Mouse (Mus musculus): Measurements from ENCODE around the gene Slc16a12.
A peak's percentile ranks its signal among the peaks of the same experiment; 100 is the strongest.
"Not testable (repeated sequence)": the region's sequence is repeated elsewhere in the genome, so short reads cannot be mapped to it uniquely, and the experiment has no call there.

Gene Slc16a12

DNA sequence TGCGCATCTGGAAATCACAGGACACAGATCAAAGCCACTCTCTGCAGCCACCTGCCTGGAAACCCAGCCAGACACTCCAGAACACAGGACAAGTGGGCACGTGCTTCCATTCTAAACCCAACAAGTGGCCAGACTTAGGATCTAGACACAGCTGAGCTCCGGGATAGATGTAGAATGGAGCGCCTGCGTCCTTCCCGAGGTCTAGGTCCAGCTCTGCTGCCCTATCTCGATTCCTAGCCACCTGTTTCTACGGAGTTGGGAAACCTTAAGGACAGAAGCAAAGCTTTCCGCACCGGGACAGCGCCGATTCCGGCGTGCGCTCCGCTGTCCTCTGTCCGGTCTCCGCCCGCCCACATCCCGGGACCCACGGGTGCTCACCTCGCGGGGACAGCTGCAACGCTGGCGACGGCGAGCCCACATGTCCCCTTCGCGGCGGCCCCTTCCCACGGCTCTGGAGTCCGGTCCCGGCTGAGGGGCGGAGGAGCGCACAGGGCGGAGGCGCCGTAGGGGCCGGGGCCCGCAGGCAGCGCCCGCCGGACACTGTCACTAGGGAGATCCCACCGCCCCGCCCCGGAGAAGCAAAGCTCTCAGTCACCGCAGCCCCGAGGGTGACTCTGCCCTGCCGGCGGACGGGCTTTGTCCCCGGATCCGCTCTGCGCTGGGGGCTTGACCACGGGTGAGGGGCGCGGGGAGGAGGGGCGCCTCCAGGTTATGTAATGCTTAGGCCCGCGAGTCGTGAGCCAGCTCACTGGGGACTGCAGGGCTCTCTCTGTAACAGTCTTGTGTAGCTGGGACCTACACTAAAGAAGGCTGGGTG, at the start of gene Slc16a12:
Gene Slc16a12, minus strand, starts transcription at position 602 of the 817 bp plus-strand sequence.
- peak; percentile 66 for DNase-seq (ENCODE audit: extremely low spot score, low spot score)

- DNase-seq (ENCODE audit: extremely low spot score, low spot score), result no peak
Observed at GRCm38 (mm10) chr19:34796396-34796795, 49.3 kb upstream of the Slc16a12 start.

- no peak for DNase-seq (ENCODE audit: extremely low spot score, low spot score)
Observed at GRCm38 (mm10) chr19:34782491-34782890, 35.4 kb upstream of the Slc16a12 start.

- DNase-seq (ENCODE audit: extremely low spot score, low spot score), result no peak
Observed at GRCm38 (mm10) chr19:34778993-34779392, 31.9 kb upstream of the Slc16a12 start.

GRCm38 (mm10) chr19:34778098-34778497, 31.0 kb upstream of the Slc16a12 start:
- DNase-seq (ENCODE audit: extremely low spot score, low spot score), result no peak

DNA sequence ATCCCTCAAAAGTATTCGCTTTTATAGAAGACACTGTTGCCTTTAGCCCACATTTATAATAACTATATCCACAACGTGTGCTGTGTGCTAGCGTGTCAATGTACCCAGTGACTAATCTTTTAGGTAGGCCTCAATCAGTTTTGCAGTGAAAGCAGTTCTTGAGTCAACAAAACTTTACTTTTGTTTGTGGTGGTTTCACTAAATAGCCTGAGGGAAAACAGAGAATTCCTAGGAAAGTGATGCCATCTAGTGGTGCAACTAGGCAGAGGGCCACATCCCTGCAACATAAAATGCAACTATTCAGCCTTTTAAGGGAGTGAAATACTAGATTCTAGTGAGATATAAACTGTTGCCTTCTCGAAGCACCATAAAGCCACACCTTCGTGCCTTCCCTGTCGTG, 25.7 kb upstream of the Slc16a12 start:
- DNase-seq (ENCODE audit: extremely low spot score, low spot score), result peak; percentile 27

DNA sequence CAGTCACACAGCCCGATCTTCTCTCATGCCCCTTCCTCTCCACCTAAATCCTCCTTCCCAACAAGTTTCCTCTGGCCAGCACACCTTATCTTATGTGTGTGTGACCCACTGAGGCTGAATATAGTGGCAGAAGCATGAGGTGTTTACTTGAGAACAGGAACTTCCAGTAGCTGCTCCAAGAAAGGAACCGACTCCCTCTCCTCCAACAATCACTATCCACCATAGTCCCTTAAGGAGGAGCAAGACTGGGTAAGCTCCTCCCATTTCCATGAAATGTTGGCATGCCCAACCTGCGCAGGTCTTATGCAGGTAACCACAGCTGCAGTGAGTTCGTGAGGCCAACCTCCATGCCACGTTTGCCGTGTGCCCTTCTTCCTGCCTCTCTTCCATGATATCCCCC, 23.7 kb upstream of the Slc16a12 start:
- DNase-seq (ENCODE audit: extremely low spot score, low spot score), result no peak

- DNase-seq (ENCODE audit: extremely low spot score, low spot score), result no peak
Observed at GRCm38 (mm10) chr19:34758754-34759153, 11.7 kb upstream of the Slc16a12 start.

DNA sequence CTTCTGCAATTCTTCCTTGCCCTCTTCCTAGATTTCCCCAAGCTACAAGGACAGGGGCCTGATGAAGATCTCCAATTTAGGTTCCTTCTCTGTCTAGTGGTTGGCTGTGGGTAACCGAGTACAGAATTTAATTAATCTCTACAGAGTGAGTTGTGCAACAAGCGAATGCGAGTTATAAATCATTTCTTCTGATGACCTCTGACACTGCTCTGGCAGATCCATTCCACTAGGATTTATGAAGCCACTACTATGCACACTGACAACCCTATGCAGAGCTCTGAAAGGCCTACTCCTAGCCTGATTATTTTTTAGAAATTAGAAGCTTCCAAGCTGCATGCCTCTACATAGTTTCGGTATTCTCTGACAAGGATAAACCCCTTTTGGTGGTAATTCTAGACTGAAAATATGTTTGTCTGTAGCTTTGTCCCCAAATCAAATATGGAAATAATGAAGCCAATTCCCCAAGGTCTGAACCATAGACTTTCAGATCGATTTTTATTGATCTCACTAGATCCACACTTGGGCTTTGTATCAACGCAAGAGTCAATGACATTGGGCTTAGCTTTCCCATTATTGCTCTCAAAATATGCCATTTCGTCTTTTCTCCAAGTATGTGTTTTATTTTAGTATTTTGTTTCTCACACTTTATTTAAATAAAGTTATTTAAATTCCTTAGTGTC, 9.6 kb upstream of the Slc16a12 start:
- DNase-seq (ENCODE audit: extremely low spot score, low spot score), result no peak

DNA sequence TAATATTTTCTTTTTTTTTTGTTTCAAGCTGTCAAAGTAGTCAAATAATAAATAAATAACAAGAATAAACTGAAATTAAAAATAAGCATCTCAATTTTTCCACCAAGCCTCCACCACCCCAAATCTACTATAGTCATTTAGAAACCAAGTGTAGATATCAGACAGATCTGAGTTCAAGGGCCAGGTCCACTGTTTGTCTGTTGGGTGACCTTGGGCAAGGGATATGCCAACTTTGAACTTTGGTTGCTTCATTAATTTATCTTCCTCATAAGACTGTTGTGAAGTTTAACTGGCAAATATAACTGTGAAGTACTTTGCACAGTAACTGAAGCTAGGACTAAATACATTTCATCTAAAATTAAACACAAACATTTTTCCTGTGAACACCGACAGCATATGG, 8.6 kb upstream of the Slc16a12 start:
- DNase-seq (ENCODE audit: extremely low spot score, low spot score), result no peak

- DNase-seq (ENCODE audit: extremely low spot score, low spot score), result no peak
Observed at GRCm38 (mm10) chr19:34753243-34753642, 6.2 kb upstream of the Slc16a12 start.

- no peak for DNase-seq (ENCODE audit: extremely low spot score, low spot score)
Observed at GRCm38 (mm10) chr19:34752391-34753092, 5.5 kb upstream of the Slc16a12 start.

DNA sequence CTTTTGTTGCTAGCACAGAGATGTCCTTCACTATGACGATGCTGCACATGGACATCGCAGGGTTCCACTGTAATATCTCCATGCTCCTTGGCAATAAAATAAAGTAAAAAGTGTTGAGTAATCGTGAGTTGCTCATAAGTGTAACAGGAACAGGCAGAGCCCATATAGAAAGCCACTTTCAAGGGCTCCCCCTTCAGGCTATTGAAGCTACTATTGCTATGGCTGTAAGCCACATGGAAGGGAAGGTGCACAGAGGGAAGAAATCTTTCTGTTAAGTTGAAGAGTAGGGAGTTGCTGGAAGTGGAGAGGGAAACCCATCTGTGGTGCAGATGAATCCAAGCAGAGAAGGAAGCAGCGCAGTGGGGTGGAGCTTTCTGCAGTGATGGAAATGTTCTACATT, 4.1 kb upstream of the Slc16a12 start:
- no peak for DNase-seq (ENCODE audit: extremely low spot score, low spot score)

- DNase-seq (ENCODE audit: extremely low spot score, low spot score), result no peak
Observed at GRCm38 (mm10) chr19:34748992-34749391, 1.9 kb upstream of the Slc16a12 start.

- DNase-seq (ENCODE audit: extremely low spot score, low spot score), result not testable (repeated sequence)
Observed at GRCm38 (mm10) chr19:34747969-34748368, 880 bp upstream of the Slc16a12 start.

DNA sequence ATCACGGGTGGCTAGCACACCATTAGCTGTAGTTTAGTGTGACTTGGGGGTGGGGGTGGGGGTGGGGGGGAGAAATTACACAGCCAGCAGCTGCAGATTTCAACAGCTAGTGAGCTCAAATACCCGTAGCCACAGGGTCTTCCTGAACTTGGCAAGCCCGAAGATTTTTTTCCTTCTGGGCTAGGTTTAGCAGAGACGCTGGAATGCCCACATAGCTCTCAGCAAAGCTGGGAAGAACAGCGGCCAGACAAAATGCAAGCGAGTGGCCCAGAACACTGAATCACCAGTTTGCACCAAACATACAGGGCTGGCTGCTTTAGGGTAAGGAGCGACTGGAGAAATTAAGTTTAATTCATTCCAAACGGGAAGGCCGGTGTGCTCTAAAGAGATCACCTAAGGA, 888 bp downstream of the Slc16a12 start:
- no peak for DNase-seq (ENCODE audit: extremely low spot score, low spot score)

DNA sequence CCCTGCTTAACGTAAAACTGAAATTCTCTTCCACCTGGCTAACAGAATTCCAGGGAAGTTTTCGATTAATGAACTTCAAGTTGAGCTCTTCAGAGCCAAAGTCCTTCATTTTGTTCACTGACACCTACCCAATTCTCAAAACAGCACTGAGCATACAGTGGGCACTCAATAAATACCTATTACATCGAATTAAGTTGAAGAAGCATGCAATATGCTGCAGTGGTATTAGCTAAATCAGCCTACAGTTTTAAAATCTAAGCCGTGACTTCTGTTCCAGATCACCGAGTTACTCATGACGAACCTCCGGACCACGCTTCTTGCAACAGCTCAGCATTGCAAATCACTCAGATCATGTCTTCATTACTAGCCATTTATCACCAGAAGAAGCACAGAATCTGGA, 2.1 kb downstream of the Slc16a12 start:
- DNase-seq (ENCODE audit: extremely low spot score, low spot score), result no peak

- DNase-seq (ENCODE audit: extremely low spot score, low spot score), result no peak
Observed at GRCm38 (mm10) chr19:34737916-34738315, 9.2 kb downstream of the Slc16a12 start.

DNA sequence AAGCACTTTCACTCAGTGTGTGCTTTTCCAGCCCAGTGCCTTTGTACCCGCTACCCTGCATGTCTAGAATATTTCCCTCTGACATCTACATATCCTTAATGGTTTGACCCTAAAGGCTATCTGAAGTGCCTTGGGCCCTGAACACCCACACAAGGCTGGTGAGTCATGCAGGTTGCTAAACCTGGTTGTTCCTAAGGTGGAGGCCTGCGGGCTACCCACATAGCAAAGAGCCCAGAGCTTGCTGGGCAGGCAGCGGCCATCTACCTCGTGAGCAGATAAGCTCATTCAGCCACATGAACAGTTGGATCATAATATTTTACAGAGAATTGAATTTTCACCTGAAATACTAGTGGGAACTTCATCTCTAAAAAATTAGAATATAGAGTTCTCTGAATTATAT, 11.2 kb downstream of the Slc16a12 start:
- DNase-seq (ENCODE audit: extremely low spot score, low spot score), result no peak

DNA sequence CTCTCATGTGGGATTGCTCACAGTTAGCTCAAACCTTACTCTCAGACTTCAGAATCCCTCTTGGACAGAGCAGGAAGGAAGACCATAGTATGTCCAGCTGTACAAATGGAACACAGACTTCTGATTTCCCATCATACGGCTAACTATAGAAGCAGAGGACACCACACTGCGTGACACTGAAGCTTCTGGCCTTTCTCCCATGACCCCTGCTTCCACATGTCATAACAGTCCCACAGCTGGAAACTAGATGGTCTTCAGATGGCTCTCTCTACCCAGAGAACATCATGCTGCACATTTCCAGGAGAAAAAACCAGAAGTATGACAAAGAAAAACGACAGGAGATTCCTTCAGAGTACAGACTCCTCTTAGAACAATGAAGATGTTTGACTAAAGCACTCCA, 14.1 kb downstream of the Slc16a12 start:
- no peak for DNase-seq (ENCODE audit: extremely low spot score, low spot score)

GRCm38 (mm10) chr19:34731356-34731755, 15.7 kb downstream of the Slc16a12 start:
- no peak for DNase-seq (ENCODE audit: extremely low spot score, low spot score)

DNA sequence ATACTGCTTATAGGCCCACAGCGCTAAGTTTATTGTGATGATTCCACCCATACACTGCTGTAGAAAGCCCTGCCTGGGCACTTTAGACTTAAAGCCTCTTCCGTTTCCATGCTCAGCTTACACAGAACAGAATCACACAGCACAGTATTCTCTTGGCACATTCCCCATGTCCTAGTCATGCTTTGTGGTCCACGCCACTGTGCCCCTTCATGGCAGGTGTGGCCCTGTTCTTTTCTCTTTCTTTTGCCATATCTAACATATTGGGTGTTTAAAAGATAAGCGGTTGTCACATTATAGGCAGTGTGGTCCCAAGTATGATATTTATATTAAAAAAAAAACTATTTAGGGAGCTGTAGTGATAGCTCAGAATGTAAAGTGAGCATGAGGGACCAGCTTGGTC, 16.5 kb downstream of the Slc16a12 start:
- no peak for DNase-seq (ENCODE audit: extremely low spot score, low spot score)

Data from neural tube, embryonic 10.5 days (tissue).